Mouse (Mus musculus) megakaryocyte, adult 5-6 weeks (primary cell): ENCODE results near the gene Fam178b. TPM values are rescaled to one million over a fixed set of nuclear protein-coding genes. Genes with fewer than 3 reads are reported as not detected.

Experiments used
- ATAC-seq: 2 replicates; pipeline ENCODE4 v1.8.0; 2016; ENCODE audit warnings: mild to moderate bottlenecking, inconsistent platforms; ENCODE audit not compliant: poor library complexity, severe bottlenecking
- total RNA-seq, 2 experiments: library from RNA; stranded (forward) in 1 of 2; stranded (reverse) in 1 of 2; fragments of 153-499, 151-499 nt in 1 of 2; fragments of 221-1000, 200-1000 nt in 1 of 2; gene quantifications; 2 replicates each; pipeline versions ENCODE4 v1.2.3 to v1.2.4; 2015 to 2017

Fam178b gene
- total RNA-seq, 2 experiments from 2014 or later, result 0.62 TPM; not detected in 1

GRCm38 (mm10) chr1:36590664-36591063, 92.3 kb downstream of the Fam178b start:
- ATAC-seq, result no peak

GRCm38 (mm10) chr1:36589486-36589885, 93.5 kb downstream of the Fam178b start:
- ATAC-seq, result no peak

GRCm38 (mm10) chr1:36588476-36589450, 94.2 kb downstream of the Fam178b start:
- no peak for ATAC-seq

GRCm38 (mm10) chr1:36587860-36588259, 95.1 kb downstream of the Fam178b start:
- ATAC-seq, result no peak

- ATAC-seq, result no peak
Observed at GRCm38 (mm10) chr1:36586288-36586687, 96.7 kb downstream of the Fam178b start.

- no peak for ATAC-seq
Observed at GRCm38 (mm10) chr1:36583408-36584116, 99.4 kb downstream of the Fam178b start.

GRCm38 (mm10) chr1:36582211-36582610, 100.8 kb downstream of the Fam178b start:
- ATAC-seq, result no peak

- no peak for ATAC-seq
Observed at GRCm38 (mm10) chr1:36581260-36581659, 101.7 kb downstream of the Fam178b start.

GRCm38 (mm10) chr1:36580384-36581207, 102.4 kb downstream of the Fam178b start:
- ATAC-seq, result peak; percentile 33; the same call in 1 of the 2 replicates

- ATAC-seq, result no peak
Observed at GRCm38 (mm10) chr1:36579974-36580383, 103.0 kb downstream of the Fam178b start.

GRCm38 (mm10) chr1:36576991-36577675, 105.8 kb downstream of the Fam178b start:
- no peak for ATAC-seq

- ATAC-seq, result no peak
Observed at GRCm38 (mm10) chr1:36575347-36575746, 107.6 kb downstream of the Fam178b start.

- ATAC-seq, result no peak
Observed at GRCm38 (mm10) chr1:36574196-36574955, 108.6 kb downstream of the Fam178b start.

- no peak for ATAC-seq
Observed at GRCm38 (mm10) chr1:36573524-36573923, 109.5 kb downstream of the Fam178b start.

GRCm38 (mm10) chr1:36572709-36573108, 110.3 kb downstream of the Fam178b start:
- no peak for ATAC-seq

GRCm38 (mm10) chr1:36572140-36572700, 110.8 kb downstream of the Fam178b start:
- no peak for ATAC-seq

- ATAC-seq, result peak; percentile 87
Observed at GRCm38 (mm10) chr1:36571627-36572026, 111.4 kb downstream of the Fam178b start.

GRCm38 (mm10) chr1:36570320-36570719, 112.7 kb downstream of the Fam178b start:
- no peak for ATAC-seq

- no peak for ATAC-seq
Observed at GRCm38 (mm10) chr1:36569694-36570276, 113.2 kb downstream of the Fam178b start.
